Mouse (Mus musculus) heart, embryonic 11.5 days (tissue): Measurements from ENCODE around the gene Maml1. TPM values are rescaled to one million over a fixed set of nuclear protein-coding genes. Genes with fewer than 3 reads are reported as not detected.

Experiments used
- ATAC-seq: fragments of 200-750 bp; cut with Nextera tagmentation; replicated peaks from 2 replicates; pipeline ENCODE4 v1.8.0; 2017; ENCODE audit warnings: moderate library complexity; ENCODE audit not compliant: insufficient number of reproducible peaks, low FRiP score, low TSS enrichment
- H3K27ac ChIP-seq: fragments of 300-500 bp; sonication (generic); 2 replicates; pipeline ENCODE4 v1.5.1; 2014; ENCODE audit warnings: mild to moderate bottlenecking, low read depth, low read length
- H3K27me3 ChIP-seq: fragments of 300-500 bp; sonication (generic); 2 replicates; pipeline ENCODE4 v1.6.1; 2014; ENCODE audit warnings: mild to moderate bottlenecking, low read length, mixed read lengths; ENCODE audit not compliant: control insufficient read depth, insufficient read depth
- H3K36me3 ChIP-seq: fragments of 300-500 bp; sonication (generic); 2 replicates; pipeline ENCODE4 v1.6.1; 2014; ENCODE audit warnings: mild to moderate bottlenecking, low read length, moderate library complexity, mixed read lengths; ENCODE audit not compliant: control insufficient read depth, insufficient read depth
- H3K4me1 ChIP-seq: fragments of 300-500 bp; sonication (generic); 2 replicates; pipeline ENCODE4 v1.6.1; 2014; ENCODE audit warnings: low read length; ENCODE audit not compliant: control insufficient read depth, insufficient read depth
- H3K4me2 ChIP-seq: fragments of 300-500 bp; sonication (generic); 2 replicates; pipeline ENCODE4 v1.6.1; 2014; ENCODE audit warnings: mild to moderate bottlenecking, moderate library complexity
- H3K4me3 ChIP-seq: fragments of 300-500 bp; sonication (generic); 2 replicates; pipeline ENCODE4 v1.5.1; 2014; ENCODE audit warnings: low read depth, low read length
- H3K9ac ChIP-seq: fragments of 300-500 bp; sonication (generic); 2 replicates; pipeline ENCODE4 v1.6.1; 2014; ENCODE audit warnings: mild to moderate bottlenecking, low read depth, low read length, moderate library complexity
- H3K9me3 ChIP-seq: fragments of 300-500 bp; sonication (generic); replicated peaks from 2 replicates; pipeline ENCODE4 v1.6.1; 2016; ENCODE audit warnings: low read length; ENCODE audit not compliant: control insufficient read depth
- WGBS: fragments of 180-500 bp; shearing (Covaris S2); extraction: QIAGEN DNeasy Blood & Tissue Kit; methylation state at CpG from one replicate; pipeline ENCODE4 v1.1.7; 2014; ENCODE audit not compliant: insufficient replicate concordance; 5-methylcytosine and 5-hydroxymethylcytosine counted together
- polyA plus RNA-seq: library from polyadenylated mRNA; unstranded; fragments of >200 nt; fragmentation: Nextera tagmentation; extraction: Ambion mirVana; gene quantifications from 2 replicates; pipeline ENCODE4 v1.2.1, GENCODE M21; 2014

Gene Maml1
- polyA plus RNA-seq, 1 experiment from 2014 or later, result 5.9 TPM

GRCm38 (mm10) chr11:50258310-50258709, 33.8 kb downstream of the Maml1 start:
- H3K36me3 ChIP-seq, result peaks cover 40% of the 10 kb centered on the region
- no peak overlapping the region for H3K4me3 ChIP-seq
- no peak overlapping the region for H3K9ac ChIP-seq
- peaks cover 1% of the 10 kb centered on the region; the same call in 1 of the 2 replicates for H3K4me1 ChIP-seq
- H3K27me3 ChIP-seq, result no peaks in the 10 kb centered on the region
- no peak overlapping the region for H3K27ac ChIP-seq
- ATAC-seq, result no peak
- H3K9me3 ChIP-seq, result no peaks in the 10 kb centered on the region
- no peak overlapping the region for H3K4me2 ChIP-seq
- 83% methylated on average over 7 of the region's 7 CpGs for WGBS

- Histone ChIP-seq H3K4me1 (peaks cover 11% of the 10 kb centered on the region), H3K27ac (no peak overlapping the region), H3K4me2 (no peak overlapping the region), H3K4me3 (no peak overlapping the region), H3K27me3 (no peaks in the 10 kb centered on the region), H3K36me3 (peaks cover 29% of the 10 kb centered on the region), H3K9ac (no peak overlapping the region), H3K9me3 (no peaks in the 10 kb centered on the region)
- no peak for ATAC-seq
- 83% methylated on average over 7 of the region's 7 CpGs for WGBS
Measured at GRCm38 (mm10) chr11:50256615-50257014, 35.5 kb downstream of the Maml1 start.

- H3K9ac ChIP-seq, result no peak overlapping the region
- H3K4me1 ChIP-seq, result peaks cover 11% of the 10 kb centered on the region
- no peak overlapping the region for H3K27ac ChIP-seq
- no peaks in the 10 kb centered on the region for H3K27me3 ChIP-seq
- H3K4me3 ChIP-seq, result no peak overlapping the region
- WGBS, result 81% methylated on average over 12 of the region's 12 CpGs
- H3K4me2 ChIP-seq, result no peak overlapping the region
- H3K36me3 ChIP-seq, result peaks cover 15% of the 10 kb centered on the region
- no peak for ATAC-seq
- no peaks in the 10 kb centered on the region for H3K9me3 ChIP-seq
Measured at GRCm38 (mm10) chr11:50254010-50254580, 38.0 kb downstream of the Maml1 start.

- no peak for ATAC-seq
- Histone ChIP-seq H3K27me3 (no peaks in the 10 kb centered on the region), H3K9me3 (no peaks in the 10 kb centered on the region), H3K4me3 (no peak overlapping the region), H3K27ac (no peak overlapping the region), H3K4me1 (peaks cover 11% of the 10 kb centered on the region), H3K36me3 (peaks cover 10% of the 10 kb centered on the region), H3K4me2 (no peak overlapping the region), H3K9ac (no peak overlapping the region)
- 71% methylated on average over 1 of the region's 1 CpGs for WGBS
Measured at GRCm38 (mm10) chr11:50253393-50253792, 38.7 kb downstream of the Maml1 start.

GRCm38 (mm10) chr11:50252684-50253265, 39.3 kb downstream of the Maml1 start:
- Histone ChIP-seq H3K9ac (no peak overlapping the region), H3K9me3 (no peaks in the 10 kb centered on the region), H3K27ac (0 out of 2 replicates have a peak overlapping the region, but pooled peaks have one; percentile 22), H3K4me1 (peaks cover 11% of the 10 kb centered on the region), H3K36me3 (peaks cover 5% of the 10 kb centered on the region), H3K4me2 (no peak overlapping the region), H3K4me3 (no peak overlapping the region), H3K27me3 (no peaks in the 10 kb centered on the region)
- WGBS, result 54% methylated on average over 11 of the region's 11 CpGs
- no peak for ATAC-seq

GRCm38 (mm10) chr11:50252166-50252565, 39.9 kb downstream of the Maml1 start:
- Histone ChIP-seq H3K27ac (0 out of 2 replicates have a peak overlapping the region, but pooled peaks have one; percentile 22), H3K9ac (0 out of 2 replicates have a peak overlapping the region, but pooled peaks have one; percentile 6), H3K27me3 (no peaks in the 10 kb centered on the region), H3K9me3 (no peaks in the 10 kb centered on the region), H3K36me3 (peaks cover 4% of the 10 kb centered on the region), H3K4me3 (no peak overlapping the region), H3K4me2 (no peak overlapping the region), H3K4me1 (peaks cover 11% of the 10 kb centered on the region)
- 35% methylated on average over 3 of the region's 3 CpGs for WGBS
- ATAC-seq, result no peak

- Histone ChIP-seq H3K4me3 (no peak overlapping the region), H3K36me3 (no peaks in the 10 kb centered on the region), H3K9ac (no peak overlapping the region), H3K27ac (no peak overlapping the region), H3K27me3 (no peaks in the 10 kb centered on the region), H3K9me3 (no peaks in the 10 kb centered on the region), H3K4me2 (no peak overlapping the region), H3K4me1 (peaks cover 11% of the 10 kb centered on the region)
- no peak for ATAC-seq
- 79% methylated on average over 7 of the region's 7 CpGs for WGBS
Measured at GRCm38 (mm10) chr11:50248473-50249171, 43.5 kb downstream of the Maml1 start.

GRCm38 (mm10) chr11:50245269-50245668, 46.8 kb downstream of the Maml1 start:
- H3K4me3 ChIP-seq, result no peak overlapping the region
- H3K36me3 ChIP-seq, result no peaks in the 10 kb centered on the region
- no peaks in the 10 kb centered on the region for H3K9me3 ChIP-seq
- no peak for ATAC-seq
- 69% methylated on average over 5 of the region's 5 CpGs for WGBS
- no peaks in the 10 kb centered on the region for H3K27me3 ChIP-seq
- no peaks in the 10 kb centered on the region for H3K4me1 ChIP-seq
- no peak overlapping the region for H3K4me2 ChIP-seq
- no peak overlapping the region for H3K9ac ChIP-seq
- no peak overlapping the region for H3K27ac ChIP-seq
